ENCODE assay signal across 8 mouse cellular contexts in genomic region chr11:94137326-94138061, GRCm38 (mm10).
DNase-seq lines count a peak whose midpoint lies in the region; ATAC-seq and TF ChIP-seq lines count a peak whose summit lies in the region.

No protein-coding gene starts in this region.

- no peak for ATAC-seq in hindbrain, embryonic 14.5 days (ENCODE audit: low FRiP score)
- ATAC-seq in forebrain, postnatal 0 days = peak; percentile 54
- peak; percentile 16 for ATAC-seq in intestine, postnatal 0 days
- ATAC-seq in stomach, embryonic 16.5 days (ENCODE audit: insufficient read depth, low FRiP score) = peak; percentile 12; the same call in 1 of the 2 replicates
- no peak for ATAC-seq in erythroblast, adult 5-6 weeks (replicated peaks; ENCODE audit: low FRiP score, poor library complexity, severe bottlenecking)

- no peaks in the 10 kb centered on the region for H3K9me3 ChIP-seq in hindbrain, embryonic 10.5 days
- H3K9me3 ChIP-seq in hindbrain, embryonic 14.5 days (ENCODE audit: control insufficient read depth, low read length) = no peaks in the 10 kb centered on the region
- H3K9me3 ChIP-seq in forebrain, postnatal 0 days (ENCODE audit: low read length) = no peaks in the 10 kb centered on the region
- no peaks in the 10 kb centered on the region for H3K9me3 ChIP-seq in intestine, postnatal 0 days (ENCODE audit: control insufficient read depth)
- no peaks in the 10 kb centered on the region for H3K9me3 ChIP-seq in stomach, embryonic 16.5 days (replicated peaks; ENCODE audit: control insufficient read depth, low read length)

- peaks cover 63% of the 10 kb centered on the region for H3K4me1 ChIP-seq in hindbrain, embryonic 10.5 days (replicated peaks)
- 0 out of 2 replicates have a peak, but pooled peaks cover 12% of the 10 kb centered on the region for H3K4me1 ChIP-seq in hindbrain, embryonic 14.5 days (replicated peaks; ENCODE audit: control insufficient read depth, insufficient read depth, low read length)
- H3K4me1 ChIP-seq in forebrain, postnatal 0 days (ENCODE audit: insufficient read depth) = no peaks in the 10 kb centered on the region
- H3K4me1 ChIP-seq in intestine, postnatal 0 days (replicated peaks; ENCODE audit: control insufficient read depth, insufficient read depth, low read length) = peaks cover 30% of the 10 kb centered on the region
- H3K4me1 ChIP-seq in stomach, embryonic 16.5 days (ENCODE audit: control insufficient read depth, insufficient read depth, low read length) = peaks cover 39% of the 10 kb centered on the region

- no peak overlapping the region for H3K4me2 ChIP-seq in hindbrain, embryonic 14.5 days (replicated peaks)
- H3K4me2 ChIP-seq in forebrain, postnatal 0 days (ENCODE audit: low read depth) = no peak overlapping the region
- H3K4me2 ChIP-seq in intestine, postnatal 0 days (replicated peaks; ENCODE audit: low read depth) = 0 out of 2 replicates have a peak overlapping the region, but pooled peaks have one; percentile 13
- H3K4me2 ChIP-seq in stomach, embryonic 16.5 days (ENCODE audit: low read depth, low read length) = no peak overlapping the region

- H3K4me3 ChIP-seq in hindbrain, embryonic 10.5 days = no peak overlapping the region
- no peak overlapping the region for H3K4me3 ChIP-seq in hindbrain, embryonic 14.5 days (replicated peaks; ENCODE audit: low read length)
- no peak overlapping the region for H3K4me3 ChIP-seq in forebrain, postnatal 0 days (ENCODE audit: low read depth, low read length)
- H3K4me3 ChIP-seq in intestine, postnatal 0 days (ENCODE audit: low read depth, low read length) = no peak overlapping the region
- H3K4me3 ChIP-seq in stomach, embryonic 16.5 days (replicated peaks; ENCODE audit: low read length) = no peak overlapping the region

- no peak overlapping the region for H3K9ac ChIP-seq in hindbrain, embryonic 14.5 days
- no peak overlapping the region for H3K9ac ChIP-seq in forebrain, postnatal 0 days
- H3K9ac ChIP-seq in intestine, postnatal 0 days (ENCODE audit: low read depth, low read length) = peak overlapping the region; percentile 11; the same call in 1 of the 2 replicates
- H3K9ac ChIP-seq in stomach, embryonic 16.5 days (ENCODE audit: low read length) = peak overlapping the region; percentile 44; the same call in 1 of the 2 replicates

- 83% methylated on average over 14 of the region's 14 CpGs for WGBS in hindbrain, embryonic 10.5 days
- WGBS in hindbrain, embryonic 14.5 days = 77% methylated on average over 14 of the region's 14 CpGs
- WGBS in forebrain, postnatal 0 days = 66% methylated on average over 14 of the region's 14 CpGs
- WGBS in intestine, postnatal 0 days = 48% methylated on average over 14 of the region's 14 CpGs
- WGBS in stomach, embryonic 16.5 days = 61% methylated on average over 14 of the region's 14 CpGs

- TF ChIP-seq CTCF in forebrain, postnatal 0 days (IDR thresholded peaks at IDR 0.05; ENCODE audit: low read depth) = no peak
- TF ChIP-seq CTCF in intestine, postnatal 0 days (IDR thresholded peaks at IDR 0.05; ENCODE audit: low read depth) = no peak

- DNase-seq in hindbrain, embryonic 10.5 days (ENCODE audit: low spot score) = no peak
- DNase-seq in hindbrain, embryonic 14.5 days (ENCODE audit: low spot score) = no peak
- DNase-seq in MN1 (ENCODE audit: low spot score) = peak; percentile 30
- DNase-seq in forebrain, postnatal 0 days = no peak
- DNase-seq in thymus, adult 18-20 months = no peak

- peak overlapping the region; percentile 69 for H3K27ac ChIP-seq in hindbrain, embryonic 10.5 days
- H3K27ac ChIP-seq in hindbrain, embryonic 14.5 days = no peak overlapping the region
- no peak overlapping the region for H3K27ac ChIP-seq in forebrain, postnatal 0 days (ENCODE audit: low read depth, low read length)
- H3K27ac ChIP-seq in intestine, postnatal 0 days (ENCODE audit: low read depth, low read length) = peak overlapping the region; percentile 88
- peak overlapping the region; percentile 75 for H3K27ac ChIP-seq in stomach, embryonic 16.5 days (ENCODE audit: low read length)

- no peaks in the 10 kb centered on the region for H3K36me3 ChIP-seq in hindbrain, embryonic 10.5 days
- H3K36me3 ChIP-seq in hindbrain, embryonic 14.5 days (replicated peaks; ENCODE audit: control insufficient read depth, insufficient read depth) = no peaks in the 10 kb centered on the region
- H3K36me3 ChIP-seq in forebrain, postnatal 0 days (ENCODE audit: insufficient read depth) = no peaks in the 10 kb centered on the region
- no peaks in the 10 kb centered on the region for H3K36me3 ChIP-seq in intestine, postnatal 0 days (ENCODE audit: control insufficient read depth, insufficient read depth)
- no peaks in the 10 kb centered on the region for H3K36me3 ChIP-seq in stomach, embryonic 16.5 days (ENCODE audit: control insufficient read depth, insufficient read depth, low read length)

- peaks cover 9% of the 10 kb centered on the region; the same call in 1 of the 2 replicates for H3K27me3 ChIP-seq in hindbrain, embryonic 10.5 days (ENCODE audit: insufficient read depth, poor library complexity, severe bottlenecking)
- H3K27me3 ChIP-seq in hindbrain, embryonic 14.5 days (ENCODE audit: control insufficient read depth, insufficient read depth, low read length) = no peaks in the 10 kb centered on the region
- no peaks in the 10 kb centered on the region for H3K27me3 ChIP-seq in forebrain, postnatal 0 days (ENCODE audit: insufficient read depth, low read length)
- no peaks in the 10 kb centered on the region for H3K27me3 ChIP-seq in intestine, postnatal 0 days (replicated peaks; ENCODE audit: control insufficient read depth, insufficient read depth, low read length)
- H3K27me3 ChIP-seq in stomach, embryonic 16.5 days (ENCODE audit: control insufficient read depth, insufficient read depth, low read length) = no peaks in the 10 kb centered on the region

Comparison
In these comparisons a context has a peak if more than half of its experiments do, and no peak if none do; other contexts are left out.
1. H3K27ac ChIP-seq: peak in hindbrain, embryonic 10.5 days (single experiment), intestine, postnatal 0 days (single experiment) and stomach, embryonic 16.5 days (single experiment); none in hindbrain, embryonic 14.5 days (single experiment) and forebrain, postnatal 0 days (single experiment).
2. ATAC-seq: peak in forebrain, postnatal 0 days (single experiment), intestine, postnatal 0 days (single experiment) and stomach, embryonic 16.5 days (single experiment); none in hindbrain, embryonic 14.5 days (single experiment) and erythroblast, adult 5-6 weeks (single experiment).
3. H3K9ac ChIP-seq: peak in intestine, postnatal 0 days (single experiment) and stomach, embryonic 16.5 days (single experiment); none in hindbrain, embryonic 14.5 days (single experiment) and forebrain, postnatal 0 days (single experiment).